Mouse (Mus musculus) lung, embryonic 15.5 days (tissue): ENCODE data around the gene Mthfd1. TPM values are rescaled to one million over a fixed set of nuclear protein-coding genes. Genes with fewer than 3 reads are reported as not detected.
A peak's percentile ranks its signal among the peaks of the same experiment; 100 is the strongest.

Experiments
- ATAC-seq: fragments of 200-750 bp; cut with Nextera tagmentation; 2 replicates; pipeline ENCODE4 v1.8.0; 2017; ENCODE audit warnings: moderate number of reproducible peaks, borderline replicate concordance; ENCODE audit not compliant: low FRiP score, low TSS enrichment; ENCODE audit errors: extremely low read depth
- H3K27ac ChIP-seq: fragments of 300-500 bp; sonication (generic); 2 replicates; pipeline ENCODE4 v1.5.1; 2015; ENCODE audit warnings: moderate library complexity, mild to moderate bottlenecking, inconsistent platforms
- H3K27me3 ChIP-seq: fragments of 300-500 bp; sonication (generic); 2 replicates; pipeline ENCODE4 v1.6.1; 2015; ENCODE audit warnings: inconsistent platforms
- H3K36me3 ChIP-seq: fragments of 300-500 bp; sonication (generic); 2 replicates; pipeline ENCODE4 v1.6.1; 2015; ENCODE audit warnings: inconsistent platforms
- H3K4me1 ChIP-seq: fragments of 300-500 bp; sonication (generic); 2 replicates; pipeline ENCODE4 v1.6.1; 2015; ENCODE audit warnings: inconsistent platforms
- H3K4me2 ChIP-seq: fragments of 300-500 bp; sonication (generic); 2 replicates; pipeline ENCODE4 v1.6.1; 2015; ENCODE audit warnings: inconsistent platforms, mild to moderate bottlenecking, moderate library complexity
- H3K4me3 ChIP-seq: fragments of 300-500 bp; sonication (generic); 2 replicates; pipeline ENCODE4 v1.5.1; 2015; ENCODE audit warnings: mild to moderate bottlenecking, inconsistent platforms
- H3K9ac ChIP-seq: fragments of 300-500 bp; sonication (generic); 2 replicates; pipeline ENCODE4 v1.6.1; 2015; ENCODE audit warnings: inconsistent platforms
- H3K9me3 ChIP-seq: fragments of 300-500 bp; sonication (generic); 2 replicates; pipeline ENCODE4 v1.6.1; 2016; ENCODE audit warnings: inconsistent platforms
- WGBS: fragments of 180-500 bp; shearing (Covaris S2); methylation state at CpG from one replicate; pipeline ENCODE4 v1.1.7; 2015; 5-methylcytosine and 5-hydroxymethylcytosine counted together
- polyA plus RNA-seq: library from polyadenylated mRNA; unstranded; fragments of >200 nt; fragmentation: Nextera tagmentation; extraction: Ambion mirVana; gene quantifications from 2 replicates; pipeline ENCODE4 v1.2.1, GENCODE M21; 2015

The Mthfd1 gene
- polyA plus RNA-seq, 1 experiment from 2014 or later: 99.8 TPM

DNA sequence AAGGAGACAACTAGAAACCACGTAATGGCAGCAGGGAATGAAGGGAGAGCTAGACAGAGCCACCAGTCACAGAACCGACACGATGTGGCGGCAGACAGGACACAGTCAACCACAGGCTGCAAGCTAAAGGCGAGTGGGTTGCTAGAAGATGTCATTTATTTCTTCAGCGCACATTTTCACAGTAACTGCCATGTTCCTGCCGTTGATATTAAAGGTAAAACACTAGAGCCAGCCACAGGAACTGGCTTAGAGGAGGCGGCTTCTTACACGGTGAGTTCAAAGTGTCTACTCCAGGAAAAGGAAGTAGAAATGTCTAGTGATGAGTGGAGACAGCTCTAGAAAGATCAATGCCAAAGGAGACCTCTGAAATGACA is 107.2 kb downstream of the Mthfd1 start:
- Histone ChIP-seq H3K9me3 (no peaks in the 10 kb centered on the region), H3K27ac (no peak overlapping the region), H3K27me3 (no peaks in the 10 kb centered on the region), H3K4me2 (no peak overlapping the region), H3K36me3 (no peaks in the 10 kb centered on the region), H3K4me3 (no peak overlapping the region), H3K9ac (no peak overlapping the region), H3K4me1 (peaks cover 9% of the 10 kb centered on the region)
- WGBS: 74% methylated on average over 9 of the region's 9 CpGs
- no peak for ATAC-seq

DNA sequence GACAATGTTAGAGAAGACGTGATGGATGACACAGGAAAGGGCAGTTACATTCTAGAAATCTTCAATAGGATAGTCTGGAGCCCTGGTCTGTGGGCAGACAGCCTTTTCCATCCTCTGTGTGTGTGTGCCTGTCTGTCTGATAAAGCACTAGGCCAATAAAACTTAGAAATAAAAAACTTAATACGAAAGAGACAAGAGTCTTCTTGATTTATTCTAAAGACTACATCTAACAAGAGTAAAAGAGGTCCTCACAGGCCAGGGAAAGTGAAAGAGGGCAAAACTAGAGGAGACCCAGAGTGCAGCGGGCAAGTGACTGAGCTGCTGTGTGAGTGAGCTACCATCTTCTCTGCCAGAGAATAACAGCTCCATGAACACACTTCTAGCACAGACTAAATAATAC is 111.2 kb downstream of the Mthfd1 start:
- H3K4me2 ChIP-seq: no peak overlapping the region
- no peak overlapping the region for H3K9ac ChIP-seq
- no peaks in the 10 kb centered on the region for H3K36me3 ChIP-seq
- no peak overlapping the region for H3K27ac ChIP-seq
- H3K4me3 ChIP-seq: no peak overlapping the region
- no peaks in the 10 kb centered on the region for H3K9me3 ChIP-seq
- 76% methylated on average over 3 of the region's 3 CpGs for WGBS
- peaks cover 23% of the 10 kb centered on the region for H3K4me1 ChIP-seq
- no peaks in the 10 kb centered on the region for H3K27me3 ChIP-seq
- no peak for ATAC-seq

DNA sequence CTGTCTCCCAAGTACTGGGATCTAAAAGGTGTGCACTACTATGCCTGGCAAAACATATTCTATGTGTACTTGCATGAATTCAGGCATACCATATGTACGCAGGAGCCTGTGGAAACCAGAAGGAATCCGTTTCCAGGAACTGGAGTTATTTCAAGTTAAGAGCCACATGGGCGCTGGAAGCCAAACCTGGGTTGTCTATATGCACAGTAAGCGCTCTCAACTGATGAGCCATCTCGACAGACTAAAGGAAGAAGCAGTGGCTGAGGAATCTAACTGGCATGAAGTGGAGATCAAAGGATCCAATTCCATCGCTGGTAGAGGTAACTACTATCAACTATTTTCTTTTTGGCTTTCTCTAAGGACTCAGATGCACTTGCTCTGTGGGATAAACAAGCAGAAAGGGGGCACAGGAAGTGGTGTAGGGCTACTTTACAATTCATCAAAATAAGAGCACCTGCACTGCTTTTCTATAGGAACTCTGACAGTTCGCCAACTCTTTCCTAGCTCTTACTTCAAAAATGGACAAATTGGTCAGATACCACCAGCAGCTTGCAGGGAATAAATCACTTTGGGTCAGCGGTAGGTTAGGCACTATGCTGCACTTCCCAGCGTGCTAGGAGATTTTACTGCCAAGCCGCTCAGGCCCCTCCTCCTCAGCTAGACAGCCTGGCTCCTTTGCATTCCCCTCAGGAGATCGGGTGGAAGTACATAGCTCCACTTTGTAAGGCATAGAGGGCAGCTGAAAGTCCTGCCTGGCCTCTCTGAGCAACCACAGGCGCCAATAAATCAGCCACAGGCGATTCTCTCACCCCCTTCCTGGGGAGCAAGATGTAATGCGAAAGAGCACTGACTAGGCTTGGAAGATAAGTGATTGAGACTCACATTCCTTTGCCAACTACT is 112.2 kb downstream of the Mthfd1 start:
- Histone ChIP-seq H3K27ac (no peak overlapping the region), H3K4me1 (peaks cover 31% of the 10 kb centered on the region), H3K4me2 (peak overlapping the region; percentile 77), H3K9ac (0 out of 2 replicates have a peak overlapping the region, but pooled peaks have one; percentile 7), H3K27me3 (no peaks in the 10 kb centered on the region), H3K36me3 (no peaks in the 10 kb centered on the region), H3K9me3 (no peaks in the 10 kb centered on the region), H3K4me3 (peak overlapping the region; percentile 4; the same call in 1 of the 2 replicates)
- no peak for ATAC-seq
- whole genome bisulfite sequencing: 21% methylated on average over 14 of the region's 14 CpGs

DNA sequence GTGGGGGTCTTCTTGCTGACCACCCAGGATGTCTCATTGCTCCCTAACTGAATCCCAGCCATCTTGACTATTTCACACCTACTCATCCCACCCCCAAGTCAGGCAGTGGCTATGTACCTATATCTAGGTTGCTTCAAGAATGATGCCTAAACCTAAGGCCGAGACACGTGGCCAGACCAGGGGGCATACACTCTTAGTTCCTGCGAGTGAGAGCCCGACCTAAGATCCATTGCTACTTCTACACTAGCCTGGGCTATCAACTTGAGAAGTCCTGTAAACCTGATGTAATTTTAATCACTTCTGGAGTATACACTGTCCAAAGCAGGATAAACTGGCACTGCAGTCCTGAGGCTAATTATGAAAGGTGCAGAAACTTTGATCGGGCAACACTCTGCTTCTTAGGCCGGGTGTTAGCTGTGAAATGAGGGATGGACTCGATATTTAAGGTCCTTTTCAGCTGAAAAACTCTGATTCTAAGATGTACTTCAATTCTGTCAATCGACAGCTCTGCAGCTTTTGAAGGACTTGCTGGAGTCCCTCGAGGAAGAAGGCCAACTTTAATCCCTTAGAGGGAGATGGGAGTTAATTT is 113.2 kb downstream of the Mthfd1 start:
- Histone ChIP-seq H3K27me3 (no peaks in the 10 kb centered on the region), H3K4me3 (peak overlapping the region; percentile 95), H3K9me3 (no peaks in the 10 kb centered on the region), H3K9ac (peak overlapping the region; percentile 100), H3K27ac (peak overlapping the region; percentile 100; the same call in 1 of the 2 replicates), H3K4me2 (peak overlapping the region; percentile 77), H3K4me1 (peaks cover 40% of the 10 kb centered on the region), H3K36me3 (no peaks in the 10 kb centered on the region)
- no peak for ATAC-seq
- WGBS: 13% methylated on average over 9 of the region's 9 CpGs

DNA sequence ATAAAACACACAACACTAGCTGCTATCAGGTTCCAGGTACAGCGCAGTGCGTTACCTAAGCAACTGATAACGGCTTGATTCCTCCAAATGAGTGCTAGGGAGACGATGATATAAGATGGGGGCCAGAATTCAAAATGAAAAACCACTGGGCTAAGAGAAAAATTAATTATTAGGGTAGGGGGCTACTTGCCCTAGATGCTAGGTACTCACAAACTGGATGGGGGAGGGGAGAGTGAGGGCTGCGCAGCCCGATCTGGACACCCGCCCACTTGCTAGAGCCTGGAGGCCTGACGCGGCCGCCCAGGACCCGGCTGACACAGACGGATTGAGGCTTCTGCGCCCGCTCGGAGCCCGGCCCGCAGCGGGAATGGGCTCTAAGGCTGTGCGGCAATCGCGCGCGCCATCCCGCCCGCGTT is 113.7 kb downstream of the Mthfd1 start:
- Histone ChIP-seq H3K27ac (peak overlapping the region; percentile 100), H3K4me3 (peak overlapping the region; percentile 95), H3K9me3 (no peaks in the 10 kb centered on the region), H3K27me3 (no peaks in the 10 kb centered on the region), H3K4me2 (peak overlapping the region; percentile 77), H3K4me1 (peaks cover 40% of the 10 kb centered on the region), H3K36me3 (no peaks in the 10 kb centered on the region), H3K9ac (peak overlapping the region; percentile 100)
- WGBS: under 1% methylated on average over 21 of the region's 26 CpGs
- ATAC-seq: peak; percentile 29

Other genes starting within 250 kb of the Mthfd1 start
- gene Esr2, start 78.0 kb upstream of the Mthfd1 start, polyA plus RNA-seq: 0.34 TPM in 2 replicates
- not detected in 2 replicates for gene Tex21, start 8.6 kb upstream of the Mthfd1 start, polyA plus RNA-seq
- 23.3 and 28.7 TPM in 2 replicates for gene Akap5, start 69.6 kb downstream of the Mthfd1 start, polyA plus RNA-seq
- gene Zbtb25, start 114.3 kb downstream of the Mthfd1 start, polyA plus RNA-seq: 15.8 and 16.7 TPM in 2 replicates
- 9.6 and 10.8 TPM in 2 replicates for gene Zbtb1, start 115.0 kb downstream of the Mthfd1 start, polyA plus RNA-seq
- gene Hspa2, start 148.9 kb downstream of the Mthfd1 start, polyA plus RNA-seq: 8.5 and 10.5 TPM in 2 replicates
- 4.9 and 5.0 TPM in 2 replicates for gene Ppp1r36, start 162.2 kb downstream of the Mthfd1 start, polyA plus RNA-seq